Mouse (Mus musculus): ENCODE measurements at regions not wholly inside any gene's neighbourhood (a gene's known extent, or its start where the extent isn't known, plus 50 kb on each side); places are given as distances from the start of the nearest gene placed in this dataset.

DNA sequence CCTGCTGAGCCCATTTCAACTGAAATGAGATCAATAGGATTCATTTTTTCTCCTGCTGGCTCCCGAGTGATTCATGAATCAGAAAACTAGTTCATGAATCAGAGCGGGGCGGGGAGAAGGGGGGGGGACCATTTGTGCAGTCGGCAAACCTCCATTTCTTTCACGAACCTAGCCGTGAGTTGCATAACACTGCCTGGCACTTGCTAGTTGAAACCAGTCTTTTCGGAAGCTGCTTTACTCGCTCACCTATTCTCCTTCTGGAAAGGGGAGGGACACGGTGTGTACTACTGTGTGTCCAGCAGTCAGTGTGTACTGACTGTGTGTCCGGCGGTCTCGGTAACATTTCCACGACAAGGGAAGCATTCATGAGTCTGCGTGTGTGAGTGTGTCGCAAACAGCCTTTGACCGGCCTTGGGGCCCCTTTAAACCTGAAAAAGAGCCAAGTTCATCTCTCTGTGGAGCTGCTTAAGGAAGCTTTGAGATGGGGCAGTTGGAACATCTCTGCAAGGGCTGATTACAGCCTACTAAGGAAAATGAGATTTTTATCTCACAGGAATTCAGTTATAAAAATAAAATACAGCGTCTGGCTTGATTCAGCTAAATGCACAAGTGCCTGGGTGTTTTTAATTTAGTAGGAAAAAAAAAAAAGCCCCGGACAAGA is 71.9 kb upstream of the Irf2bp2 start:
- peak overlapping the region; percentile 90 for H3K27ac ChIP-seq (ENCODE audit: insufficient read depth, low read depth, low read length)
- no peaks in the 10 kb centered on the region for H3K27me3 ChIP-seq (ENCODE audit: control insufficient read depth, insufficient read depth, low read length)
- no peaks in the 10 kb centered on the region for H3K36me3 ChIP-seq (ENCODE audit: control insufficient read depth, insufficient read depth, low read length)
- TF ChIP-seq POLR2A (IDR thresholded peaks at IDR 0.05; ENCODE audit: low read depth, low read length) (no peak), CTCF (IDR thresholded peaks at IDR 0.05; ENCODE audit: extremely low read depth, insufficient read length, insufficient replicate concordance, low read depth, low read length) (no peak)
- peak overlapping the region; percentile 19 for H3K4me3 ChIP-seq (ENCODE audit: low read depth, low read length)
- WGBS: 4% methylated on average over 18 of the region's 18 CpGs
- peaks cover 61% of the 10 kb centered on the region for H3K4me1 ChIP-seq (ENCODE audit: control insufficient read depth, insufficient read depth, insufficient read length, low read length)

- peak overlapping the region; percentile 90 for H3K27ac ChIP-seq (ENCODE audit: insufficient read depth, low read depth, low read length)
- H3K27me3 ChIP-seq (ENCODE audit: control insufficient read depth, insufficient read depth, low read length): no peaks in the 10 kb centered on the region
- H3K36me3 ChIP-seq (ENCODE audit: control insufficient read depth, insufficient read depth, low read length): no peaks in the 10 kb centered on the region
- TF ChIP-seq CTCF (IDR thresholded peaks at IDR 0.05; ENCODE audit: extremely low read depth, insufficient read length, insufficient replicate concordance, low read depth, low read length) (no peak), POLR2A (IDR thresholded peaks at IDR 0.05; ENCODE audit: low read depth, low read length) (no peak)
- 47% methylated on average over 5 of the region's 5 CpGs for WGBS
- H3K4me3 ChIP-seq (ENCODE audit: low read depth, low read length): no peak overlapping the region
- H3K4me1 ChIP-seq (ENCODE audit: control insufficient read depth, insufficient read depth, insufficient read length, low read length): peaks cover 66% of the 10 kb centered on the region
Observed at GRCm38 (mm10) chr8:126664891-126665290, 71.1 kb upstream of the Irf2bp2 start.

GRCm38 (mm10) chr8:126662797-126663784 is 69.3 kb upstream of the Irf2bp2 start:
- WGBS: 13% methylated on average over 14 of the region's 14 CpGs

GRCm38 (mm10) chr8:126662151-126662550 is 68.4 kb upstream of the Irf2bp2 start:
- H3K36me3 ChIP-seq (ENCODE audit: control insufficient read depth, insufficient read depth, low read length): no peaks in the 10 kb centered on the region
- peaks cover 55% of the 10 kb centered on the region for H3K4me1 ChIP-seq (ENCODE audit: control insufficient read depth, insufficient read depth, insufficient read length, low read length)
- H3K4me3 ChIP-seq (ENCODE audit: low read depth, low read length): no peak overlapping the region
- WGBS: 16% methylated on average over 5 of the region's 5 CpGs
- peak overlapping the region; percentile 94 for H3K27ac ChIP-seq (ENCODE audit: insufficient read depth, low read depth, low read length)
- no peak for TF ChIP-seq POLR2A (IDR thresholded peaks at IDR 0.05; ENCODE audit: low read depth, low read length)
- no peak for TF ChIP-seq CTCF (IDR thresholded peaks at IDR 0.05; ENCODE audit: extremely low read depth, insufficient read length, insufficient replicate concordance, low read depth, low read length)
- H3K27me3 ChIP-seq (ENCODE audit: control insufficient read depth, insufficient read depth, low read length): no peaks in the 10 kb centered on the region

More at GRCm38 (mm10) chr8:126662797-126663784, 69.3 kb upstream of the Irf2bp2 start:
- Histone ChIP-seq H3K27me3 (ENCODE audit: control insufficient read depth, insufficient read depth, low read length) (no peaks in the 10 kb centered on the region), H3K4me1 (ENCODE audit: control insufficient read depth, insufficient read depth, insufficient read length, low read length) (peaks cover 63% of the 10 kb centered on the region), H3K4me3 (ENCODE audit: low read depth, low read length) (no peak overlapping the region), H3K36me3 (ENCODE audit: control insufficient read depth, insufficient read depth, low read length) (no peaks in the 10 kb centered on the region), H3K27ac (ENCODE audit: insufficient read depth, low read depth, low read length) (peak overlapping the region; percentile 94)
- TF ChIP-seq CTCF (IDR thresholded peaks at IDR 0.05; ENCODE audit: extremely low read depth, insufficient read length, insufficient replicate concordance, low read depth, low read length) (no peak), POLR2A (IDR thresholded peaks at IDR 0.05; ENCODE audit: low read depth, low read length) (0 out of 2 replicates have a peak, but pooled peaks have one; percentile 17)

- 16% methylated on average over 14 of the region's 14 CpGs for WGBS
- Histone ChIP-seq H3K36me3 (ENCODE audit: control insufficient read depth, insufficient read depth, low read length) (no peaks in the 10 kb centered on the region), H3K4me1 (ENCODE audit: control insufficient read depth, insufficient read depth, insufficient read length, low read length) (peaks cover 49% of the 10 kb centered on the region), H3K4me3 (ENCODE audit: low read depth, low read length) (no peak overlapping the region), H3K27me3 (ENCODE audit: control insufficient read depth, insufficient read depth, low read length) (no peaks in the 10 kb centered on the region), H3K27ac (ENCODE audit: insufficient read depth, low read depth, low read length) (peak overlapping the region; percentile 94)
- no peak for TF ChIP-seq CTCF (IDR thresholded peaks at IDR 0.05; ENCODE audit: extremely low read depth, insufficient read length, insufficient replicate concordance, low read depth, low read length)
- no peak for TF ChIP-seq POLR2A (IDR thresholded peaks at IDR 0.05; ENCODE audit: low read depth, low read length)
Observed at GRCm38 (mm10) chr8:126661511-126662142, 67.8 kb upstream of the Irf2bp2 start.

- Histone ChIP-seq H3K27ac (ENCODE audit: insufficient read depth, low read depth, low read length) (peak overlapping the region; percentile 94), H3K36me3 (ENCODE audit: control insufficient read depth, insufficient read depth, low read length) (no peaks in the 10 kb centered on the region), H3K27me3 (ENCODE audit: control insufficient read depth, insufficient read depth, low read length) (no peaks in the 10 kb centered on the region), H3K4me3 (ENCODE audit: low read depth, low read length) (peak overlapping the region; percentile 9), H3K4me1 (ENCODE audit: control insufficient read depth, insufficient read depth, insufficient read length, low read length) (peaks cover 45% of the 10 kb centered on the region)
- WGBS: 11% methylated on average over 12 of the region's 12 CpGs
- no peak for TF ChIP-seq POLR2A (IDR thresholded peaks at IDR 0.05; ENCODE audit: low read depth, low read length)
- TF ChIP-seq CTCF (IDR thresholded peaks at IDR 0.05; ENCODE audit: extremely low read depth, insufficient read length, insufficient replicate concordance, low read depth, low read length): no peak
Observed at GRCm38 (mm10) chr8:126660658-126661316, 67.0 kb upstream of the Irf2bp2 start.

Measured in small intestine, adult 2 months (tissue).